Mouse (Mus musculus) monocyte, adult 5-6 weeks (primary cell): ENCODE results near the gene Aen. TPM values are rescaled to one million over a fixed set of nuclear protein-coding genes. Genes with fewer than 3 reads are reported as not detected.

Experiments used
- ATAC-seq: fragments of 153-309, 156-312 bp; replicated peaks from 2 replicates; pipeline ENCODE4 v1.8.0; 2017; ENCODE audit warnings: mild to moderate bottlenecking; ENCODE audit not compliant: low TSS enrichment, insufficient number of reproducible peaks, severe bottlenecking, poor library complexity, low FRiP score
- total RNA-seq: library from RNA; stranded (forward); fragments of 200-1000, 200-491, 200-594 nt; gene quantifications from 3 replicates; pipeline ENCODE4 v1.2.3, GENCODE M21; 2017

Aen gene
- total RNA-seq, 1 experiment from 2014 or later: 31.2 TPM

- no peak for ATAC-seq
Measured at GRCm38 (mm10) chr7:78886496-78886895, 9.2 kb upstream of the Aen start.

GRCm38 (mm10) chr7:78887431-78887842, 8.2 kb upstream of the Aen start:
- ATAC-seq: no peak

DNA sequence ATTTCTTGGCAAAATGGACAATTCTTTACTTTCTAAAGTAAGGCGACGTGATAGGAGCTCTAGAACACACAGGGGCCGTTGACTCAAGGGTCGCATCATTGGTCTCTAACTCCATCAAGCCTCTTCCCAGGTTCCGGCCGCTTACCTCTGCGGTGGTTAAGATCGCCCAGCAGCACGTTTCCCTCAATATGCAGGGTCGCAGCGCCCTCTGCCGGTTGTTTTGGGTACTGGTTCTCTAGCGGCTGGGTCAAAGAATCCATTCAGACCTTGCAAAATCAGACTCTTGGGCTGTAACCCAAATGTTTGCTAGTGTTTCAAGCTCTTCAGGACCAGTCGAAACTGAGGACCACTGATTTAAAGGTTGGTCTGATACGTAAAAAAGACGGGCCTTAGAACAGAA, 5.0 kb upstream of the Aen start:
- ATAC-seq: peak; percentile 62; the same call in 1 of the 2 replicates

- ATAC-seq: no peak
Measured at GRCm38 (mm10) chr7:78893917-78894316, 1.7 kb upstream of the Aen start.

DNA sequence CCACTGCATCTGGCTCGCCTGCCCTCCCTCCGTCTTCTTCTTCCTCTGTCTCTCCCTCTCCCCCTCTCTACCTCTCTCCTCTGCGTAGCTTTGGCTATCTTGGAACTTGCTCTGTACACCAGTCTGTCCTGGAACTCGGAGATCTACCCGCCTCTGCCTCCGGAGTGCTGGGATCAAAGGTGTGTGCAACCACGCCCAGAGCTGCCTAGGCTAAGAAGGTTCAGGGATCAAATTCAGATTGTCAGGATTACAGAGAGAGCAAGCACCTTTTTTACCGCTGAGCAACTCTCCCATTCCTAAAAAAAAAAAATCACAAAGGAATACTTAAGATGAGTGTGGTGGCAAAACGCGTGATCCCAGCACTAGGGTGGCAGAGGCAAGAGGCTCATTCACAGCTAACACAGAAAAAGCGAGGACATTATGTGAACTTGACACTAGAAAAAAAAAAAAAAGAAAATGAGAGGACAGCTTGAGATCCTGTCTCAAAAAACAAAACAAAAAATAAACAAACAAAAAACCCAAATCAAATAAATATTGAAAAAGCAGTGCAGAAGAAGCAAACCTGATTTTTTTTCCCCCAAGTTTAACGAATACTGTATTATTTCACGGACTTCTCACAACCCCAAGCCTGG, 517 bp upstream of the Aen start:
- ATAC-seq: no peak

DNA sequence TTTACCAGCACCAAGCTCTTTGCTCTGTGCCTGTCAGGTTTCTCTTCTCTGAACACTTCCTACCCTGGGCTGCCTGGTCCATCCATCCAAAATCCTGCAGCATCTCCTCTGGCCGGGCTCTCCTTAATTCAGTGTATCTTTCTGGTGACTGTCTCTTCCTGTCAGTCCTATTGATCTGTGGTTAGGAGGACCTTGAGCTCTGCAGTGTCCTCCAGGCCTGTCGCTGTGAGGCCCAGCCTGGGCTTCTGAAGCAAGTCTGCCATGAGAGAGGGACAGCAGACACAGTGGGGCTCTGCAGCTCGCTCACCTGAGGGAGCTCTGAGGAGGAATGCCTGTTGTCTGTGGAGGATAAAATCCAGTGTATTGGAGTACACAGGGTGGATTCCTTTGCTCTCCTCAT, 1.9 kb downstream of the Aen start:
- no peak for ATAC-seq

DNA sequence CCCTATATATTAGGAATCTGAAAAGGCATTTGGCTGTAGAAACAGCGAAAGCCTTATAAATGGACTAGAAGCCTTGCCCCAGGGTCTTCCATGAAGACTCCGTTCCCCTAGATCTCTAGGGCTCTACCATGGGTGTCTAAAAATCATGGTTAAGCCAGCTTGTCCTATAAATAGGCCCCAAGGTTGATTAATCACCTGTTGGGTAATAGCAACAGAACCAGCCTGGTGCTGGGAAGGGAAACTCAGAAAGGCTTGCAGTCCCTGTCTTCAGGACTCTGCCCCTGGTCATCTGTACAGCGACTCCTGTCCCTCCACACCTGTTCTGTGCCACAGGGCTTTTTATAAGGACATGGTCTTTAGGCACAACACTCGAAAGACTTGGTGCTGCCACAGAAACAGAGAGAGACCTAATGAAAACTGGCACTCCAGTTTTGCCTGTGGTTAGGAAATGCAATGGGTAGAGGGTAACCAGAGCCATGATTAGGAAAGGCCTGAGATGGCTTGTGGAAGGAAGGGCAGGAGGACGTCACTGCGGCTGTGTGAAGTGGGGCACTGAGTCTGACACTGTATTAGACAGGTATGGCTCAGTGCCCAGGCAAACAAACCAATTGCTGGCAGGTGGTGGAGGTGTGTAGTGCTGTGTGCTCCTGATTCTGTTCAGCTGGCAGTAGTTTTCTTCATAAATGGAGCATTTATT, 7.7 kb downstream of the Aen start:
- ATAC-seq: no peak

GRCm38 (mm10) chr7:78904175-78904574, 8.5 kb downstream of the Aen start:
- no peak for ATAC-seq

DNA sequence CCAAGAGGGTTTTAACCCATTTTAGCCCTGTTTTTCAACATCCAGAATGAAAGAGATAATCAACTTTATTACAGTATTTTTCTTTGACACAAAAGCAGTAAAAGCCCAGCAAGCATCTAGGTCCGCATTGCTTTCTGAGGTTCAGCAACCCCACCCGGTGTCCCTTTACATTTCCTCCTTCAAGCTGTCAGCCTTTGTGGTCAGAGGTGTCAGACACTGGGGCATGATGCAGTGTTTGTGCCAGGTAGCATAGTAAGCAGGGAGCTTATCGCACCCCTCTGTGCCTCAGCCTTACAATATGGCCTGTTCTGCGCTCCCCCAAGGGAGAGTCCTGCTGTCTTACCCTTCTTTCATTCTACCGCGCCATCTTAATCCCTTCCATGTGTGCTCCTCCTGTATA, 13.4 kb downstream of the Aen start:
- ATAC-seq: no peak

- no peak for ATAC-seq
Measured at GRCm38 (mm10) chr7:78910336-78911098, 14.9 kb downstream of the Aen start.

DNA sequence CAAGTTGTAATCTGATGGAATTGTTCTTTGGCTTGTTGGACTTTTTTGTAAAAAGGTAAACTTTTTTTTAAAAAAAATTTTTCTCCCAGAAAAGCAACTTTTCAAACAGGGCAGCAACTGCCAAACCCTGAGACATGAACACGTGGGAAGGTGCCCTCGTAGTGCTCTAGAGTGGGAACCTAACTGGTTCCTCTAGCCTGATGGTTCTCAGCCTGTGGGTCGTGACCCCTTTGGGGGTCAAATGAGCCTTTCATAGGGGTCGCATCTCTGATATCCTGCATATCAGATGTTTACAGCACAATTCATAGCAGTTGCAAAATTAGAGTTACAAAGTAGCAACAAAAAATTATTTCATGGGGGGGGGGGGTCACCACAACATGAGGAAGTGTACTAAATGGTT, 15.6 kb downstream of the Aen start:
- ATAC-seq: no peak

GRCm38 (mm10) chr7:78912253-78912973, 16.8 kb downstream of the Aen start:
- peak; percentile 38; the same call in 1 of the 2 replicates for ATAC-seq

DNA sequence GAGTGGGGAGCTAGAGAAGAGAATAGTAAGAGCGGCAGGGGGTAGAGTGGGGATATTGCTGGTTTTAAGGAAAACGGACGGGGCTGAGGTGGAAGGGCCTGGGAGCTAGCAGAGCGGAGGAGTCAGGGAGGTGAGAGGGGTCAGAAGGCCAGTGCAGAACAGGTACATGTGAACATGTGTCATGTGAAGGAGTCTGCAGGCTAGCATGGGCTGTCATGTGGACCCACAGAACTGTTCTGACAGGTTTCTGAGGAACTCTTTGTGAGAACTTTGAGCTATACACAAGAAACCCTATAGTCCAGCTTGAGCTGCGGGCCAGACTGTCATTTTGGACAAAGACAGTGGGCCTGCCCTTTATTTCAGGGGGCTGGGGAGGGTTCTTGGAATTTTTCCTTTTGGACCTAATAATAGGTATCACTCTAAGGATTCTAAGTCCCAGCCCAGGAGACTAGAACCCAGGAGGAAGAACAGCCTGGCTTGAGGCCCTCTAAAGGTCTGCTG, 17.4 kb downstream of the Aen start, which contains the start of gene Isg20:
Gene Isg20 (plus strand): TSS at position 451 of the 501 bp plus-strand sequence.
- ATAC-seq: no peak

GRCm38 (mm10) chr7:78913649-78914544, 18.2 kb downstream of the Aen start:
- peak; percentile 65 for ATAC-seq

GRCm38 (mm10) chr7:78914545-78914845, 18.8 kb downstream of the Aen start:
- no peak for ATAC-seq

DNA sequence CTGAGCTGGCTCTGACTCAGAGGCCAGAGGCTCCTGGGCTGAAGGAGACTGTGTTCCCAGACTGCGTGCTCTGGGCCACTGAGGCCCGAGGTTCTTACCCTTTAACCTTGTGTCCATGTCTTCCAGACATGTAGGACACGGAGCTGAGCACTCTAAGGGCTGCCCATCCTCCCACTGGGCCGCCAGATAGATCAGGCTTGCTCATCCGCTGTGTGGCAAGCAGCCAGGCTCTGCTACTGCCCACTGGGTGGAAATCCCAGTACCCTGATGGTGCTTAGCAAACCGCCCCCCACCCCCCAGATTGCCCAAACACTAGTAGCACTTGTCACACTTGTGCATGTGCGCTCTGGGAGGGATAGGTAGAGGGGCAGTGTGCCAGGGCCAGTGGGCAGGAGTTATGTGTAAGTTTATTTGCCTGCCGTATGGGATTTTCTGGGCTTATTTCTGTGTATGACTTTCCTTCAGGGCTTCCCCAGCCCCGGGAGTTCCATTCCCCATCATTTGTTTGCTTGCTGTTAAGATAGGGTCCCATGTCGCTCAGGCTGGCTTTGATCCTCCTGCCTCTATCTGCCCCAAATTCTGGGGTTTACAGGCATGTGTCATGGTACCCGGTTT, 19.3 kb downstream of the Aen start:
- ATAC-seq: no peak

DNA sequence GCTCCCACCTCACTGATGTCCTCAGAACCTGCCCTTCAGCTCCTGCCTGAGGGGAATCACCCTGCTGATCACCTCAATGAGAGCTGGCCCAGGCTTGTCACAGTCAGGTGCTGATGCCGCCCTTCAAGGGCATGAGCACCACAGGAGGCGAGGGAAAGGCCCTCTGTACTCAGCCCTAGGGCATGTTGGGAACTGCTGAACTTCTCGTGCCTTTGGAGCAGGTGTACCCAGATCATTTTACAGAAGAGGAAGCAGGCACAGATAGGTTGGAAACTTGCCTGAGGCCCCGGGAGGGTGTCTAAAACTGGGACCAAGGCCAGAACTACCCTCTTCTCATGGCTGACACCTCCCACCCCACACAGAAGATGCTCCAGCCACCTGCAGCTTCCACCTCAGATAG, 23.0 kb downstream of the Aen start:
- ATAC-seq: no peak

GRCm38 (mm10) chr7:78922506-78922905, 26.9 kb downstream of the Aen start:
- ATAC-seq: no peak
